15 mouse cellular contexts compared by ENCODE assay signal in genomic region chr5:113102455-113102854, GRCm38 (mm10). TPM values are rescaled to one million over a fixed set of nuclear protein-coding genes. Genes with fewer than 3 reads are reported as not detected.
DNase-seq lines count a peak whose midpoint lies in the region; ATAC-seq and TF ChIP-seq lines count a peak whose summit lies in the region.
"Had no signal": no experiment of that assay in that cellular context is flagged by ENCODE, and none has a peak within 500 bp of the region (broad histone marks: within the 10 kb centered on the region; RNA-seq: fewer than 3 reads in every experiment).

No protein-coding gene starts in this region.

- no peaks in the 10 kb centered on the region; the same call in 1 of the 2 replicates for H3K79me2 ChIP-seq in heart, adult 2 months (replicated peaks; ENCODE audit: control insufficient read depth, insufficient read depth, low read length)

- intact Hi-C loops in heart, adult 2 months (cut with DNase I), result no loop called here

- 48% methylated on average over 7 of the region's 7 CpGs for WGBS in heart, embryonic 15.5 days
- WGBS in heart, adult 2 months, result 51% methylated on average over 7 of the region's 7 CpGs
- 26% methylated on average over 7 of the region's 7 CpGs for WGBS in midbrain, embryonic 12.5 days

- TF ChIP-seq CTCF in heart, adult 2 months (IDR thresholded peaks at IDR 0.05), result no peak
- no peak for TF ChIP-seq CTCF in brain, embryonic 14.5 days (IDR thresholded peaks at IDR 0.05; ENCODE audit: borderline replicate concordance, extremely low read depth, insufficient read depth, insufficient read length)

- no peak for TF ChIP-seq POLR2A in heart, adult 2 months (IDR thresholded peaks at IDR 0.05; ENCODE audit: insufficient read depth, low read depth, low read length)
- no peak for TF ChIP-seq POLR2A in brain, embryonic 14.5 days (IDR thresholded peaks at IDR 0.05; ENCODE audit: borderline replicate concordance, extremely low read depth, insufficient read depth, insufficient read length, poor library complexity, severe bottlenecking)

- peaks cover 41% of the 10 kb centered on the region for H3K4me1 ChIP-seq in heart, embryonic 15.5 days (replicated peaks)
- peaks cover 5% of the 10 kb centered on the region for H3K4me1 ChIP-seq in heart, adult 2 months (ENCODE audit: control insufficient read depth, insufficient read depth, low read length)
- peaks cover 11% of the 10 kb centered on the region for H3K4me1 ChIP-seq in midbrain, embryonic 12.5 days

- no peak for DNase-seq in heart, adult 2 months
- peak; percentile 89 for DNase-seq in adrenal gland, adult 2 months
- DNase-seq in brain, embryonic 14.5 days (ENCODE audit: low read depth), result peak; percentile 59
- DNase-seq in thymus, postnatal 0 days (ENCODE audit: low spot score), result no peak
- DNase-seq: kidney, adult 18-20 months; lung, adult 2 months; thymus, adult 18-20 months had no signal

- no peak for ATAC-seq in heart, embryonic 15.5 days (replicated peaks; ENCODE audit: insufficient number of reproducible peaks, insufficient read depth, low FRiP score, low read depth)
- ATAC-seq in midbrain, embryonic 12.5 days (ENCODE audit: low FRiP score, low read depth), result peak; percentile 47
- ATAC-seq in erythroblast, adult 5-6 weeks (replicated peaks; ENCODE audit: low FRiP score, poor library complexity, severe bottlenecking), result no peak

- H3K9ac ChIP-seq in heart, embryonic 15.5 days, result no peak overlapping the region
- H3K9ac ChIP-seq in heart, adult 2 months (ENCODE audit: low read depth, low read length), result no peak overlapping the region
- H3K9ac ChIP-seq in midbrain, embryonic 12.5 days (replicated peaks), result no peak overlapping the region
- H3K9ac ChIP-seq: limb, embryonic 12.5 days had no signal

- H3K9me3 ChIP-seq in heart, embryonic 15.5 days (replicated peaks), result no peaks in the 10 kb centered on the region
- no peaks in the 10 kb centered on the region for H3K9me3 ChIP-seq in midbrain, embryonic 12.5 days
- H3K9me3 ChIP-seq: limb, embryonic 12.5 days; megakaryocyte, embryonic 14.5 days had no signal

- no peaks in the 10 kb centered on the region for H3K27me3 ChIP-seq in heart, embryonic 15.5 days
- no peaks in the 10 kb centered on the region for H3K27me3 ChIP-seq in heart, adult 2 months (ENCODE audit: control insufficient read depth, insufficient read depth, low read length)
- H3K27me3 ChIP-seq in midbrain, embryonic 12.5 days, result peaks cover 7% of the 10 kb centered on the region; the same call in 1 of the 2 replicates
- H3K27me3 ChIP-seq: limb, embryonic 12.5 days had no signal

- no peak overlapping the region for H3K4me3 ChIP-seq in heart, embryonic 15.5 days
- no peak overlapping the region for H3K4me3 ChIP-seq in heart, adult 2 months
- no peak overlapping the region for H3K4me3 ChIP-seq in midbrain, embryonic 12.5 days
- H3K4me3 ChIP-seq: limb, embryonic 12.5 days; megakaryocyte, embryonic 14.5 days had no signal

- H3K4me2 ChIP-seq in heart, embryonic 15.5 days, result no peak overlapping the region
- no peak overlapping the region for H3K4me2 ChIP-seq in midbrain, embryonic 12.5 days (replicated peaks)
- H3K4me2 ChIP-seq: limb, embryonic 12.5 days had no signal

- no peak for TF ChIP-seq EP300 in heart, adult 2 months (IDR thresholded peaks at IDR 0.05; ENCODE audit: insufficient read depth, low read depth, low read length)

- H3K27ac ChIP-seq in heart, embryonic 15.5 days, result peak overlapping the region; percentile 22; the same call in 1 of the 2 replicates
- no peak overlapping the region for H3K27ac ChIP-seq in heart, adult 2 months
- H3K27ac ChIP-seq in midbrain, embryonic 12.5 days (replicated peaks), result 0 out of 2 replicates have a peak overlapping the region, but pooled peaks have one; percentile 1
- H3K27ac ChIP-seq: limb, embryonic 12.5 days had no signal

- peaks cover 24% of the 10 kb centered on the region for H3K36me3 ChIP-seq in heart, embryonic 15.5 days
- no peaks in the 10 kb centered on the region for H3K36me3 ChIP-seq in heart, adult 2 months (ENCODE audit: control insufficient read depth, insufficient read depth, low read length)
- H3K36me3 ChIP-seq in midbrain, embryonic 12.5 days, result no peaks in the 10 kb centered on the region
- H3K36me3 ChIP-seq: limb, embryonic 12.5 days had no signal

RNA-seq across cellular contexts. Expression of gene Crybb3, which starts 21.1 kb away (rescaled TPM):
- polyA plus RNA-seq in heart, embryonic 15.5 days (2015; fragmentation: Nextera tagmentation; extraction: Ambion mirVana), result 0.83 and 1.5 TPM in 2 replicates
- 1 to 10 TPM in 1 of 2 experiments, under 1 TPM in 1; 0.68 to 1.5 TPM for total RNA-seq in heart, adult 2 months (2021)
- 2.6 and 4.2 TPM in 2 replicates for polyA plus RNA-seq in heart, adult 2 months (2012; rRNA removed)
- under 1 TPM; 0.23 to 0.31 TPM for total RNA-seq in adrenal gland, adult 2 months (2021)
- polyA plus RNA-seq in adrenal gland, adult 2 months (2012; rRNA removed), result 0.91 and 1.9 TPM in 2 replicates
- polyA plus RNA-seq in brain, embryonic 14.5 days (2012; rRNA removed), result 2.3 and 2.4 TPM in 2 replicates
- 0.24 TPM in 1 of 2 replicates, not detected in the other for polyA plus RNA-seq in midbrain, embryonic 12.5 days (2016; fragmentation: Nextera tagmentation; extraction: Ambion mirVana)
- total RNA-seq in erythroblast, adult 5-6 weeks (2015; ENCODE audit: low replicate concordance), result not detected in 2 replicates
- not detected in 2 replicates for total RNA-seq in erythroblast, adult 5-6 weeks (2017; ENCODE audit: low replicate concordance)
- 1.0 and 1.2 TPM in 2 replicates for polyA plus RNA-seq in thymus, postnatal 0 days (2015; fragmentation: Nextera tagmentation; extraction: Ambion mirVana)
- total RNA-seq: granulocyte monocyte progenitor cell, adult 5-6 weeks had no signal

RNA-seq across cellular contexts. Expression of gene Crybb2, which starts 32.5 kb away (rescaled TPM):
- not detected in 2 replicates for polyA plus RNA-seq in heart, embryonic 15.5 days (2015; fragmentation: Nextera tagmentation; extraction: Ambion mirVana)
- not detected for total RNA-seq in heart, adult 2 months (2021)
- polyA plus RNA-seq in heart, adult 2 months (2012; rRNA removed), result not detected in 2 replicates
- total RNA-seq in adrenal gland, adult 2 months (2021), result not detected
- polyA plus RNA-seq in adrenal gland, adult 2 months (2012; rRNA removed), result not detected in 2 replicates
- not detected in 2 replicates for polyA plus RNA-seq in brain, embryonic 14.5 days (2012; rRNA removed)
- polyA plus RNA-seq in midbrain, embryonic 12.5 days (2016; fragmentation: Nextera tagmentation; extraction: Ambion mirVana), result not detected in 2 replicates
- not detected in 2 replicates for total RNA-seq in erythroblast, adult 5-6 weeks (2015; ENCODE audit: low replicate concordance)
- not detected in 2 replicates for total RNA-seq in erythroblast, adult 5-6 weeks (2017; ENCODE audit: low replicate concordance)
- polyA plus RNA-seq in thymus, postnatal 0 days (2015; fragmentation: Nextera tagmentation; extraction: Ambion mirVana), result 0.26 and 0.80 TPM in 2 replicates
- total RNA-seq: granulocyte monocyte progenitor cell, adult 5-6 weeks; layer of hippocampus, postnatal 10 days had no signal
- polyA plus RNA-seq: frontal cortex, adult 2 months; limb, embryonic 12.5 days; lung, adult 2 months had no signal

Comparison
In these comparisons a context has a peak if more than half of its experiments do, and no peak if none do; other contexts are left out.
1. DNase-seq: peak in adrenal gland, adult 2 months (single experiment) and brain, embryonic 14.5 days (single experiment); none in heart, adult 2 months (0 of 2) and thymus, postnatal 0 days (single experiment).